Mouse (Mus musculus) activated CD4-positive, CD25-positive, alpha-beta regulatory T cell (primary cell): Measurements from ENCODE around the gene U2af1l4. TPM values are rescaled to one million over a fixed set of nuclear protein-coding genes. Genes with fewer than 3 reads are reported as not detected.

ENCODE experiments used
- polyA plus RNA-seq, 2 experiments: library from polyadenylated mRNA; unstranded; fragments of 100-300 nt; shearing (Covaris generic); gene quantifications; one replicate each; pipeline ENCODE4 v1.2.1; 2017

U2af1l4 gene
- 10 to 100 TPM; 28.3 to 67.8 TPM for polyA plus RNA-seq

DNA sequence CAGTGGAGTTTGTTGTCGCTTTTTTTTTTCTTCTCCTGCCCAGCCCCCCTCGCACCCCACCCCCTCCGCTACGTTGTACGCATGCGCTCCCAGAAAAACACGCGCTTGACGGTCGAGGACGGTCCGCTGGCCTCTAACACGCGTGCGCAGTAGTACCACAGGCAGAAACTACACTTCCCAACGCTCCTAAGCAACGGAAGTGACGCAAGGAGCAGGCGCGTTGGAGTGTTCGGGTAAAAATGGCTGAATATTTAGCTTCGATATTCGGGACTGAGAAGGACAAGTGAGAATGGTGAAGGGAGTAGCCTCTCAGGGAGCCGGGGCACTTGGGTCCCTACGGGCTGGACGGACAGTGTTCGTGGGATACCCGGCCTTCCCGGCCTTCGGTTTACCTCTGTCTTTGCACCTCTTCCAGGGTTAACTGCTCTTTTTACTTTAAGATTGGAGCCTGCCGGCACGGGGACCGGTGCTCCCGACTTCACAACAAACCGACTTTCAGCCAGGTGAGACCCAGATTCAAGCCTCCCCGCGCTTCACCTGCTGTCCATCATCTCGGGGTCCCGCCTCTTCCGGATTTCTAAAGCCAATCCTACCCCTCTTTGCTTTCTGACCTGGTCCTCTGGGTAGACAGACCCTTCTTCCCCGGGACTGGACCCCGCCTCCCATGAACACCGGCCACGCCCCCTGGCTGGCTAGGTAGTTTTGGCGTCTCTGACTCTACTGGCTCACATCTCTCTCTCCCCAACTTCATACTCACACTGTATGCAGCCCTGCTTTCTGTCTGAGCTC, at the start of gene U2af1l4, which contains the start of the genes Gm49396 and Psenen:
TSS of gene U2af1l4 (plus strand) at position 185 of the 789 bp plus-strand sequence.
TSS of gene Gm49396 (plus strand) at position 228 of the 789 bp plus-strand sequence.
TSS of gene Psenen (minus strand) at position 511 of the 789 bp plus-strand sequence.

DNA sequence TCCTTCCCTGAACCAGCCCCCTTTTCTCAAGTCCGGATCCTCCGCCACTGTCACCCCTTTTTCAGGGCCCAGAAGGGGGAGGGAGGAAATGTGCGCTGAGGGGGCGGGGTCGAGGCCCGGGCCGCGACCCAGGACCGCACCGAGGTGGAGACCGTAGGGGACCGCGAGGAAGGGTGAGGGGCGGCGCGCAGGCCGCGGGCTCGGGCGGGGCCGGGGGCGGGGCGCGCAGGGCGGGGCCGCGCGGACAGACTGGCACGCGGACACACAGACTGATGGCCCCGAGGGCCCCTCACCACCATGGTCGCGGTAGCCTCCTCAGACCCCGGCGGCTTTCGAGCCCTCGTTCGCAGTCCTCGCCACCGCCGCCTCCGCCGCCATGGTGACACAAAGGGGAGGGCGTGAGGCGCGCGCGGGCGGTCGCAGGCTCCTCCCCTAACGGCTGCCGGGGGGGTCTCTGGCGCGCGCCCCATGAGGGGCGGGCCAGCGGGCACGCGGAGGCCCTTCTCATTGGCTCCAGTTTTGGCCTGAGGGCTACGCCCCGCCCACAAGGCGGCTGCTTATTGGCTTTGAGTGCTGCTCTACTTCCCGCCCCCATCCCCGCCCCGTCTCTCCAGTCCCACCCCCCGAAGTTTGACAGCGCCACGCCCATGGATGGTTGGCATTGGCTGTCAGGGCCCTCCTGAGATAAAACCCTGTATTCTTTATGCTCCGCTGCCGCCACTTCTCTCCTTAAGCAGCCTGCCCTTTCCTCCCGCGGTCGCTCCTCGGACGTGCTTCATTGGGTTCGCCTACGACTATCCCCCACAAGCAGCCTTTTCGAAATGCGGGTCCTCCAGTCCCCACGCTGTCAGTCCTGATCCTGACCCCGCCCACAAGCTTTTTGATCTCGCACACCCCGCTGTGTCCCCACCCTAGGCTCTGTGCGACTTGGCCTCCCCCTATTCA, 28.2 kb upstream of the U2af1l4 start, which contains the start of gene Arhgap33:
TSS of gene Arhgap33 (minus strand) at position 428 of the 945 bp plus-strand sequence.

DNA sequence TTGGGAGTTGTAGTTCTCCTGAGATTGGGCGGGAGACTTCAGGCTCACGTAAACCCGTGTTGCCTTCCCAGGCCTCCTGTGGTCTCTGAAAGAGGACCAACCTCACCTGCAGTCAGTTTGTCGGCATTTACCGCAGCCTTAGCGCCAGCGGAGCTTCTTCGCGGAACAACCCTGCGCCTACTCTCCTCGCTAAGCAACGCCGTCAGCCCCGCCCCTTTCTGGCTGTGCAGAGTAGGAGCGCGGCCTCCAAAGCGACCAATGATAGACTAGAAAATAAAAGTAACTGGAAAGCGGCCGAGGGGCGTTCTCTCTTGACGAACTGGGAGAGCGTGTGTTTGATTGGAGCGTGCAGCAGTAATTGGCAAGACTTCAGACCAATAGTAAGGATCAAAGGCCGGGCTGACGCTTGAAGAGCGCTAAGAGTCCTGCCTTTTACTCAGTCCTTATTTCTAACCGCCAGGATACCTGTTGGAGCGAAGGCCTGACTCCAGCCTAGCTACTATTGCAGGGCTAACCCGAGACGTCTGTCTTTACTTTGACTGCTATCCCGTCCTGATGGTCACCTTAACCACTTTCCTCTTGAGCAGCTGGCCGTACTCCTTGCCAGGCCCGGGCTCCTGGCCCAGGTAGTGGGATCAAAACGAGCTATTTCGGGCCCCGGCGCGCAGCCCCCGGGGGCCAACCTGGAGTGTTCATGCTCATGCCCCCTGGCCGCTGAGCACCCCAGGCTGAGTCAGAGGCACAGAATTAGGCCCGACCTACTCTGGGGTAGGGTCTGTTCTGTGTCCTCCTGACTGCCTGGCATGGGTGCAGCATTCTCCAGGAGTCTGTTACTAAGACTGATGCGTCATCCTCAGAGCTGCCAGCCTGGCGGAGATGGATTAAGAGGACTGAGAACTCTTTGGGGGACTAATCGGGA, 10.7 kb upstream of the U2af1l4 start, which contains the start of the genes Hspb6 and Proser3:
TSS of gene Hspb6 (plus strand) at position 77 of the 919 bp plus-strand sequence.
TSS of gene Proser3 (minus strand) at position 198 of the 919 bp plus-strand sequence.

DNA sequence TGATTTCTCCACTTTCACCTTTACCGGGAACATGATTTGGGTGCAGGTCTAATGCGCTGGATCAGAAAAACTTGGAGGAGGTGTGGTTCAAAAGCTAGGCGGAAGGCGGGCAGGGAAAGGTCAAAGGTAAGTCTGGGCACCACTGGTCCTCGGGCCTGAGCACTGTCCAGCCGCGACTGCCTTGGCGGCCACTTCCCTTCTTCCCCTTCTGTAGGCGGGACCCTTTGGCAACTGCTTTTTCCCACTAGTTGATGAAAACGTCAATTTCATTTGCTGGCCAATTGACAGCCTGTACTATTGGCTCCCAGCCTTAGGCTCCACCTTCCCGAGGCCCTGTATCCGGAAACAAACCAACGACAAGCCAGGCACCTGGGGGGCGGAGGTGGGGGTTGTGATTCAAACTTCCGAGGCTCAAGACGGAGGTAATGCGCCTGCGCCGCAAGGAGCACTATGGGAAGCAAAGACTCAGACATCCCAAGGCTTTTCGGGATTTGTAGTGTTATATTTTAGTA, 3.6 kb upstream of the U2af1l4 start, which contains the start of gene Lin37:
TSS of gene Lin37 (minus strand) at position 396 of the 512 bp plus-strand sequence.

DNA sequence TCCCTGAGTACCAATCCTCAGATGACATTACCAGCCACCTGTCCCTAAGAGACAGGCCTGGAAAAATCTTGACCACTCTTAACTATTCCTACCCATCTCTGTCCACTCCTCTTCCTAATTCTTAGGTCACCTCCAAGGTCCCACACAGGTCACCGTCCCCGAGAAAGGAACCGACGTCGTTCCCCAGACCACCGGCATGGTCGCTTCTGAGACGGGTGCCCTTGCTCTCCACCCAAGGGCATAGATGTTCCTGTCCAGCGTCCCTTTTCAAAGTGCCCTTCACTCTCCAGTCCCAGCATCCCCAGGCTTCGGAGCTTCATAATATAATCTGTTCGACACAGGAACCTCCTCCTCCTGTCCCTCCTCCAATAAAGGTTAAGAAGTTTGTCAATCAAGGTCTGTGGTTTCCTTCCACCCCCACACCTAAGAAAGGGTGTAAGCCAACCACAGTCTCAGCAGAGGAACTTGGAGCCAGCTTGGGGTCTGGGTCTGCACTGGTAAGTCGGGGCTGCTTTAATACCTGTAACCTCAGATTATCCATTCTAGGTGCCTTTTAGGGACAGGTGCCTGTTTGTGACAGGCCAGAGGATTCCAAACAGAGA, 2.0 kb downstream of the U2af1l4 start, which contains the start of gene Igflr1:
TSS of gene Igflr1 (plus strand) at position 458 of the 602 bp plus-strand sequence.

DNA sequence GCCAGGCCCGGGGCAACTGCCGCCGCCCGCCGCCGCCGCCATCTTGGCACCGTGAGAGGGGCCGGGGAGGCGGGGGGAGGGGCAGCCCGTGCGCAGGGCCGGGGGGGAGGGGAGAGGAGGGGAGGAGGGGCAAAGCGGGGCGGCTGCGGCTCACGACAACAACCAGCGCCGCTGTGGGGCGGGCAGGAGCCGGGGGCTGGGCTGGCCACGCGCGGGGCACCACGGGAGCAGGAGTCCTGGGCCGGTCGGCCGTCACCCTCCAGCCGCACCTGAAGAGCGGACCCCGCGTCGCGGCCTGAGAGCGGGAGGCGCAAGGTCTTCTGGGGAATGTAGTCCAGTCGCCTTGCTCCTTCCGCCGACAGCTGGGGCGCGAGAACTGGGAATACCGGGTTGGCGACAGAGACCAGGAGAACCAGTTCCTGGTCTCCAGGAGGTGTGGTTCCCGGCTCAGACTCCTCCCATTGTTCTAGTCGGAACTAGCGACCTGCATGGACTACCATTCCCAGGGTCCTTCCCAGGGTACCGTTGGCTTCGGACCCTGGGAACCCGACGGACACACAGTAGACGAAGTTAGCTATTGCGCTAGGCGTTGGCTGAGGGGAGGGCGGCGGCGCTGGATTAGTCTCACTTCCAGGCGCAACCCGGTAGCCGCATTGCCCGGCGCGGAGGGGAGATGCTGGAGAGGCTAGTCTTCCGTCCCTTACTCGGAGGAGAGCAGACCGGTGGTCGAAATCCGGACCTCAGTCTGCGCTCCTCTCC, 25.8 kb downstream of the U2af1l4 start, which contains the start of gene Kmt2b:
TSS of gene Kmt2b (minus strand) at position 51 of the 759 bp plus-strand sequence.

DNA sequence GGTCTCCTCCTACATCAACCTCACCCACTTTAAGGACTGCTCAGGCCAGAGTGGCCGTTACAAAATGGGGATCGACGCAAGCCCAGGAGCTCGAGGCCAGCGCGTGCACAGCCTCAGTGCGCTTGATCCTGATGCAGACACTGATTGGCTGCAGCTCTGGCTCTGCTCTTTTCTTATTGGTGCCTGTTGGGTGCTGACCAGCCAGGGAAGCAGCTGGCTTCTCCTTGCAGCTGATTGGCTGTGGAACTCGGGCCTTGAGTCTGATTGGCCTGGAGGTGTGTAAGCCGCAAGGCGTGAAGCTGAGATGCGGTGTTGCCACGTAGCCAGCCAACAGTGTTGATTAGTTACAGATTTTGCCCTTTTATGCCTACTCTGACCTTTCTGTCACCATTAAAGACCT, 35.7 kb downstream of the U2af1l4 start, which contains the start of gene Zbtb32:
TSS of gene Zbtb32 (minus strand) at position 124 of the 400 bp plus-strand sequence.

DNA sequence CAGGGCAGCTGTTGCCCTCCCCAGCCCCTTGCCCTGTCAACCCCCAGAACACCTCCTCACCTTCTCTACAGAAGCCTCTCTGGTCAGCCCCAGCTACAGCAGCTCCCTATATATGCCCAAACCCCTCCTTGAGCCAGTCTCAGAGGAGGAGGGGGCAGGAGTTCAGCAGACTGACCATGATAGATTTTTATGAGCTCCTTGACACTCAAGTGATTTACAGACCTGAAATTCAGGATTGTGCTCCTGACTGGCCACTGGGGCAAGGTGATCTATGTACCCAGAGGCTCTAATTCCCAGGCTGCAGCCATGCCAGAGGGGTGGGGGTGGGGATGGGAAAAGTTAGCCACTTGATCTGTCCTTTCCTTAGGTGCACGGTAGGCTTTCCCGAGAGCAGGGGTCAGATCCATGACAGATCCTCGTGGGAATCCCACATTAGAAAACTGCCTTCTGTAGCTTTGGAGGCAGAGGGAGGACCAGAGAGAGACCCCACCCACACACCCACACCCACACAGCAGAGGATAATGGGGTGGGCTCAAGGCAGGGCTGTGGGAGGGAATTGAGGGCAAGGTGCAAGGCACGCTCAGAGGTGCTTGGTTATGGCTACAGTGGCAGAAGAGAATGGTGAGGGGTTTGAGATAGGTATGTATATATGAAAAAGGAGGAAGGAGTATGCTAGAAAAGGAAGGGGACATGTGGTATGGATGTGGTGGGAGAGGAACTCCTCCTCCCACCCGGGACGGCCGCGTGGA, 49.7 kb downstream of the U2af1l4 start, which contains the start of gene Upk1a:
TSS of gene Upk1a (minus strand) at position 194 of the 749 bp plus-strand sequence.

Other genes starting within 250 kb of the U2af1l4 start
- 10 to 100 TPM in 1 of 2 experiments, 1 to 10 TPM in 1; 3.8 to 22.5 TPM for gene Syne4, start 248.5 kb upstream of the U2af1l4 start, polyA plus RNA-seq
- gene E130208F15Rik, start 241.6 kb upstream of the U2af1l4 start, polyA plus RNA-seq = not detected
- gene Sdhaf1, start 239.4 kb upstream of the U2af1l4 start, polyA plus RNA-seq = 10 to 100 TPM; 32.0 to 75.5 TPM
- gene Lrfn3, start 200.5 kb upstream of the U2af1l4 start, polyA plus RNA-seq = not detected
- 10 to 100 TPM in 1 of 2 experiments, 1 to 10 TPM in 1; 7.1 to 32.2 TPM for gene Tyrobp, start 149.5 kb upstream of the U2af1l4 start, polyA plus RNA-seq
- gene Hcst, start 143.4 kb upstream of the U2af1l4 start, polyA plus RNA-seq = 100 to 1,000 TPM; 470 to 543 TPM
- 10 to 100 TPM; 78.6 to 95.9 TPM for gene Nfkbid, start 141.6 kb upstream of the U2af1l4 start, polyA plus RNA-seq
- gene Aplp1, start 117.8 kb upstream of the U2af1l4 start, polyA plus RNA-seq = 10 to 100 TPM; 10.8 to 23.2 TPM
- gene Kirrel2, start 105.6 kb upstream of the U2af1l4 start, polyA plus RNA-seq = not detected
- not detected for gene Nphs1, start 105.0 kb upstream of the U2af1l4 start, polyA plus RNA-seq
- not detected for gene Prodh2, start 69.7 kb upstream of the U2af1l4 start, polyA plus RNA-seq
- 1 to 10 TPM; 1.5 to 2.5 TPM for gene Arhgap33, start 28.2 kb upstream of the U2af1l4 start, polyA plus RNA-seq
- gene Hspb6, start 11.1 kb upstream of the U2af1l4 start, polyA plus RNA-seq = 1 to 10 TPM; 1.9 to 4.1 TPM
- 1 to 10 TPM; 5.7 to 6.2 TPM for gene Proser3, start 11.0 kb upstream of the U2af1l4 start, polyA plus RNA-seq
- gene Lin37, start 3.5 kb upstream of the U2af1l4 start, polyA plus RNA-seq = 100 to 1,000 TPM in 1 of 2 experiments, 10 to 100 TPM in 1; 92.9 to 107 TPM
- gene Gm49396, start within 50 bp of the U2af1l4 start, polyA plus RNA-seq = 10 to 100 TPM; 53.5 to 82.4 TPM
- 100 to 1,000 TPM; 231 to 234 TPM for gene Psenen, start 326 bp downstream of the U2af1l4 start, polyA plus RNA-seq
- gene Igflr1, start 2.1 kb downstream of the U2af1l4 start, polyA plus RNA-seq = 100 to 1,000 TPM in 1 of 2 experiments, 10 to 100 TPM in 1; 66.2 to 268 TPM
- 10 to 100 TPM; 14.9 to 15.1 TPM for gene Kmt2b, start 25.4 kb downstream of the U2af1l4 start, polyA plus RNA-seq
- 10 to 100 TPM; 12.9 to 34.9 TPM for gene Zbtb32, start 35.6 kb downstream of the U2af1l4 start, polyA plus RNA-seq
- 1 to 10 TPM in 1 of 2 experiments, under 1 TPM in 1; 0.32 to 1.8 TPM for gene Upk1a, start 49.5 kb downstream of the U2af1l4 start, polyA plus RNA-seq
- gene Cox6b1, start 62.9 kb downstream of the U2af1l4 start, polyA plus RNA-seq = 100 to 1,000 TPM; 713 to 756 TPM
- gene Etv2, start 72.6 kb downstream of the U2af1l4 start, polyA plus RNA-seq = not detected
- gene Rbm42, start 87.0 kb downstream of the U2af1l4 start, polyA plus RNA-seq = 100 to 1,000 TPM; 125 to 166 TPM
- gene Haus5, start 101.7 kb downstream of the U2af1l4 start, polyA plus RNA-seq = 10 to 100 TPM; 18.3 to 29.7 TPM
- under 1 TPM in 1 of 2 experiments, not detected in 1; 0.50 TPM for gene Pmis2, start 108.3 kb downstream of the U2af1l4 start, polyA plus RNA-seq
- gene 2200002J24Rik, start 135.6 kb downstream of the U2af1l4 start, polyA plus RNA-seq = not detected
- gene Atp4a, start 148.9 kb downstream of the U2af1l4 start, polyA plus RNA-seq = under 1 TPM in 1 of 2 experiments, not detected in 1; 0.34 TPM
- 100 to 1,000 TPM in 1 of 2 experiments, 10 to 100 TPM in 1; 85.3 to 135 TPM for gene Tmem147, start 166.2 kb downstream of the U2af1l4 start, polyA plus RNA-seq
- under 1 TPM; 0.34 to 0.55 TPM for gene Gapdhs, start 180.4 kb downstream of the U2af1l4 start, polyA plus RNA-seq
- gene Sbsn, start 188.2 kb downstream of the U2af1l4 start, polyA plus RNA-seq = 1 to 10 TPM in 1 of 2 experiments, not detected in 1; 2.9 TPM
- not detected for gene Dmkn, start 200.5 kb downstream of the U2af1l4 start, polyA plus RNA-seq
- gene Krtdap, start 224.6 kb downstream of the U2af1l4 start, polyA plus RNA-seq = not detected